Mouse (Mus musculus) urinary bladder, postnatal 10 days (tissue): ENCODE results near the gene Pars2.

Source experiments
- DNase-seq: peaks from one replicate; pipeline ENCODE4 v3.0.0; 2022; ENCODE audit warnings: low spot score

The Pars2 gene

GRCm38 (mm10) chr4:106704416-106704815 lies 53.5 kb downstream of the Pars2 start:
- DNase-seq: no peak
